Mouse (Mus musculus): ENCODE measurements around the gene Ppm1m. TPM values are rescaled to one million over a fixed set of nuclear protein-coding genes. Genes with fewer than 3 reads are reported as not detected.
A peak's percentile ranks its signal among the peaks of the same experiment; 100 is the strongest.
"Not testable (repeated sequence)": the region's sequence is repeated elsewhere in the genome, so short reads cannot be mapped to it uniquely, and the experiment has no call there.

Gene Ppm1m
- polyA plus RNA-seq, 1 experiment = 20.2 TPM

DNA sequence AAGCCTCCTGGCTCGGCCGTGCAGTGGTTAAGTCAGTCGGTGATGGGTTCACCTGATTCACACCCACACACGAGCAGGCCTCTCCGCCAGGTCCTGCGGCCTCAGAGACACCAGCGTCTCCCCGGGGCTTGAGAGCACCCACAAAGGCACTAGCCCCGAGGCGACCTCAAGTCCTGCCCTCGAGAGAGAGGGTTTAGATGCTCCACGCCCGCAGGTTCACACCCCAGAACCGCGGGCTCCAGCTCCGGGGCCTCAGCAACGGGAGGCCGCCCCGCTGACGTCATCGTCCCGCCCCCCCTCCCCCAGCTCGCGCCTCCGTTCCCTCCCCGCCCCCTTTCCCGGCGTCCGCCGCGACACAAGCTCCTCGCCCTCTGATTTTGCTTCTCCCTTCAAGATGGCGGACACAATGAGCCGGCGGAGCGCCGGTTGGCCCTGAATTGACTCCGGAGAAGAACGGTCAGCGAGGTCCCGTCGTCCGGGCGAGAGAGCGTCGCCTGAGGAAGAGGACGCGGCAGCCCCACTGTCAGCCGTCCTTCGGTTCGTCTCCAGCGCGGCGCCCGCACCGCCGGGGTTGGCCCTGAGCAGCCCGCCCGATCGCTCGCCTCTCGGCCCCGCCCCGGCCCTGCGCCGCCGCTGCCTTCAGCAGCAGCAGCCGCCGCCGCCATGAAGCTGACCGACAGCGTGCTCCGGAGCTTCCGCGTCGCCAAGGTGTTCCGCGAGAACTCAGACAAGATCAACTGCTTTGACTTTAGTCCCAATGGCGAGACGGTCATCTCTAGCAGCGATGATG lies 28.8 kb downstream of the Ppm1m start, which contains the start of gene Wdr82:
TSS of gene Wdr82 (plus strand) at position 373 of the 790 bp plus-strand sequence.
- H3K4me3 ChIP-seq = peak within 1 kb of the TSS; percentile 95
- H3K36me3 ChIP-seq (ENCODE audit: control insufficient read depth, insufficient read depth) = no peaks in the 10 kb centered on the region
- no peaks in the 10 kb centered on the region for H3K27me3 ChIP-seq (ENCODE audit: control insufficient read depth, insufficient read depth, insufficient read length)
- peak within 1 kb of the TSS; percentile 84 for H3K4me2 ChIP-seq (ENCODE audit: low read depth)
- H3ac ChIP-seq (ENCODE audit: control insufficient read depth, insufficient read length) = peak within 1 kb of the TSS; percentile 97
- no peak for TF ChIP-seq MAX (IDR thresholded peaks at IDR 0.05; ENCODE audit: low read depth)
- peak; percentile 78 for TF ChIP-seq POLR2A (IDR thresholded peaks at IDR 0.05; ENCODE audit: insufficient read length, low read depth)
- peak; percentile 85 for TF ChIP-seq POLR2AphosphoS2 (IDR thresholded peaks at IDR 0.05; ENCODE audit: insufficient read length, low read depth)
- H3K79me2 ChIP-seq (ENCODE audit: control insufficient read depth, insufficient read depth) = peaks cover 48% of the 10 kb centered on the region

GRCm38 (mm10) chr9:106169917-106170316 lies 29.6 kb downstream of the Ppm1m start:
- H3K4me3 ChIP-seq = peak overlapping the region; percentile 95
- no peaks in the 10 kb centered on the region for H3K36me3 ChIP-seq (ENCODE audit: control insufficient read depth, insufficient read depth)
- H3K4me2 ChIP-seq (ENCODE audit: low read depth) = peak overlapping the region; percentile 84
- H3K79me2 ChIP-seq (ENCODE audit: control insufficient read depth, insufficient read depth) = peaks cover 40% of the 10 kb centered on the region
- H3ac ChIP-seq (ENCODE audit: control insufficient read depth, insufficient read length) = peak overlapping the region; percentile 97
- no peaks in the 10 kb centered on the region for H3K27me3 ChIP-seq (ENCODE audit: control insufficient read depth, insufficient read depth, insufficient read length)
- TF ChIP-seq MYOD1 (IDR thresholded peaks at IDR 0.05; ENCODE audit: control insufficient read depth in 1 of 3, insufficient read length in 2 of 3, low read depth in 2 of 3) = no peak
- TF ChIP-seq USF1 (IDR thresholded peaks at IDR 0.05; ENCODE audit: low read depth) = no peak
- no peak for TF ChIP-seq CEBPB (IDR thresholded peaks at IDR 0.05; ENCODE audit: insufficient read depth, poor library complexity, severe bottlenecking)
- TF ChIP-seq TCF3 (IDR thresholded peaks at IDR 0.05; ENCODE audit: insufficient read length, low read depth) = no peak
- TF ChIP-seq TCF12 (IDR thresholded peaks at IDR 0.05; ENCODE audit: insufficient read depth, poor library complexity, severe bottlenecking) = no peak
- no peak for TF ChIP-seq POLR2AphosphoS2 (IDR thresholded peaks at IDR 0.05; ENCODE audit: insufficient read length, low read depth)
- no peak for TF ChIP-seq MYOG (IDR thresholded peaks at IDR 0.05; ENCODE audit: control insufficient read depth in 1 of 3, insufficient read depth in 1 of 3, insufficient read length in 2 of 3, low read depth in 2 of 3)
- TF ChIP-seq E2F4 (IDR thresholded peaks at IDR 0.05; ENCODE audit: insufficient read depth) = no peak
- no peak for TF ChIP-seq MAX (IDR thresholded peaks at IDR 0.05; ENCODE audit: low read depth)
- no peak for TF ChIP-seq REST (IDR thresholded peaks at IDR 0.05; ENCODE audit: insufficient read depth, insufficient read length)
- TF ChIP-seq POLR2A (IDR thresholded peaks at IDR 0.05; ENCODE audit: insufficient read length, low read depth) = no peak

GRCm38 (mm10) chr9:106169006-106169405 lies 30.5 kb downstream of the Ppm1m start:
- H3K79me2 ChIP-seq (ENCODE audit: control insufficient read depth, insufficient read depth) = peaks cover 31% of the 10 kb centered on the region
- not testable (repeated sequence) for H3K4me3 ChIP-seq; H3K36me3 ChIP-seq (ENCODE audit: control insufficient read depth, insufficient read depth); H3K27me3 ChIP-seq (ENCODE audit: control insufficient read depth, insufficient read depth, insufficient read length); H3ac ChIP-seq (ENCODE audit: control insufficient read depth, insufficient read length); H3K4me2 ChIP-seq (ENCODE audit: low read depth)

DNA sequence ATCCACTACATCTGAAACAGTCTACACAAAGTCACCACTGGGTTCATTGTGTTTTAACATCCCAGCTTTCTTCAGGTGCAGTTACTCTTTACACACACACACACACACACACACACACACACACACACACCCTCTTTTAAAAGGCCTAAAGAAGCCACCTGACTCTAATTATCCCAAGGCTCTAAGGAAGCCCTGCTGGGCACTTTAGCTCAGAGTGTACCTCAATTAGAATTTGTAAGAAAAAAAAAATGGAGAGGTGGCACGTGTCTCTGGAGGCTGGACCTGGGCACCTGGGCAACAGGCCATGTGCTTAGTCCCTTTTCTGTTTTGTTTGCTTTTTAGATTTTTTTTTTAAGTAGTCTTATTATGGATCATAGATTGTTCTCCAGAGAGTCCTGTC lies 31.8 kb downstream of the Ppm1m start:
- TF ChIP-seq SRF (IDR thresholded peaks at IDR 0.05; ENCODE audit: control insufficient read depth, insufficient read length, low read depth) (no peak), USF1 (IDR thresholded peaks at IDR 0.05; ENCODE audit: low read depth) (no peak), REST (IDR thresholded peaks at IDR 0.05; ENCODE audit: insufficient read depth, insufficient read length) (no peak), MYOG (IDR thresholded peaks at IDR 0.05; ENCODE audit: control insufficient read depth in 1 of 3, insufficient read depth in 1 of 3, insufficient read length in 2 of 3, low read depth in 2 of 3) (no peak), MAX (IDR thresholded peaks at IDR 0.05; ENCODE audit: low read depth) (no peak)
- H3K4me3 ChIP-seq = no peak overlapping the region
- H3ac ChIP-seq (ENCODE audit: control insufficient read depth, insufficient read length) = no peak overlapping the region
- no peaks in the 10 kb centered on the region for H3K27me3 ChIP-seq (ENCODE audit: control insufficient read depth, insufficient read depth, insufficient read length)
- H3K79me2 ChIP-seq (ENCODE audit: control insufficient read depth, insufficient read depth) = peaks cover 18% of the 10 kb centered on the region
- no peak overlapping the region for H3K4me2 ChIP-seq (ENCODE audit: low read depth)
- no peaks in the 10 kb centered on the region for H3K36me3 ChIP-seq (ENCODE audit: control insufficient read depth, insufficient read depth)

GRCm38 (mm10) chr9:106167241-106167640 lies 32.3 kb downstream of the Ppm1m start:
- Histone ChIP-seq H3K36me3 (ENCODE audit: control insufficient read depth, insufficient read depth) (no peaks in the 10 kb centered on the region), H3ac (ENCODE audit: control insufficient read depth, insufficient read length) (no peak overlapping the region), H3K4me2 (ENCODE audit: low read depth) (no peak overlapping the region), H3K4me3 (no peak overlapping the region), H3K27me3 (ENCODE audit: control insufficient read depth, insufficient read depth, insufficient read length) (no peaks in the 10 kb centered on the region), H3K79me2 (ENCODE audit: control insufficient read depth, insufficient read depth) (peaks cover 13% of the 10 kb centered on the region)
- TF ChIP-seq MYOD1 (IDR thresholded peaks at IDR 0.05; ENCODE audit: control insufficient read depth in 1 of 3, insufficient read length in 2 of 3, low read depth in 2 of 3) (no peak), POLR2AphosphoS2 (IDR thresholded peaks at IDR 0.05; ENCODE audit: insufficient read length, low read depth) (no peak), TCF12 (IDR thresholded peaks at IDR 0.05; ENCODE audit: insufficient read depth, poor library complexity, severe bottlenecking) (no peak), POLR2A (IDR thresholded peaks at IDR 0.05; ENCODE audit: insufficient read length, low read depth) (no peak), CEBPB (IDR thresholded peaks at IDR 0.05; ENCODE audit: insufficient read depth, poor library complexity, severe bottlenecking) (no peak), E2F4 (IDR thresholded peaks at IDR 0.05; ENCODE audit: insufficient read depth) (no peak), SRF (IDR thresholded peaks at IDR 0.05; ENCODE audit: control insufficient read depth, insufficient read length, low read depth) (no peak), MAX (IDR thresholded peaks at IDR 0.05; ENCODE audit: low read depth) (no peak), USF1 (IDR thresholded peaks at IDR 0.05; ENCODE audit: low read depth) (no peak), REST (IDR thresholded peaks at IDR 0.05; ENCODE audit: insufficient read depth, insufficient read length) (no peak), TCF3 (IDR thresholded peaks at IDR 0.05; ENCODE audit: insufficient read length, low read depth) (no peak), MYOG (IDR thresholded peaks at IDR 0.05; ENCODE audit: control insufficient read depth in 1 of 3, insufficient read depth in 1 of 3, insufficient read length in 2 of 3, low read depth in 2 of 3) (no peak)

Measured in myocyte (in vitro differentiated cells).